In the genomic region with DNA sequence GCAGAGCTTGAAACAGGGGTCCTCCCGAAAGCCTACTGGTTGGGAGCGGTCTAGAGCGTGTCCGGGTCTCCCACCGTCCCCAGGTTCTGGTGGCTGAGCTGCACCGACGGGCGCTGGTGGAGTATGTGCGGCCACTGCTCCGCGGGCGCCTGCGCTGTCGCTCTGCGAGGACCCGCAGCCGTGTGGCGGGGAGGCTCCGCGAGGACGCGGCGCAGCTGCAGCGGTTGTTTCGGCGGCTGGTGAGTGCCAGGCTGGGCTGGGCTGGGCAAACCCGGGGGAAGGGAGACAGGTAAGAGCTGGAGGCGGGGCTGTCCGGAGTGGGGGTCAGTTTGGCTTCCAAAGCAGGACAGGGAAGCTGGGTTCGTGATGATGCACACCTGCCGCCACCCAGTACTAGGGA, we compare ENCODE assay signal across 10 mouse cellular contexts. TPM values are rescaled to one million over a fixed set of nuclear protein-coding genes. Genes with fewer than 3 reads are reported as not detected.
A peak's percentile ranks its signal among the peaks of the same experiment; 100 is the strongest.
DNase-seq lines count a peak whose midpoint lies in the region; ATAC-seq and TF ChIP-seq lines count a peak whose summit lies in the region.
"Had no signal": no experiment of that assay in that cellular context is flagged by ENCODE, and none has a peak within 500 bp of the region (broad histone marks: within the 10 kb centered on the region; RNA-seq: fewer than 3 reads in every experiment).

No protein-coding gene starts in this region.

- no peak overlapping the region for H3K9ac ChIP-seq in embryonic facial prominence, embryonic 14.5 days (ENCODE audit: low read depth, low read length)
- peak overlapping the region; percentile 47 for H3K9ac ChIP-seq in hindbrain, embryonic 14.5 days
- no peak overlapping the region for H3K9ac ChIP-seq in neural tube, embryonic 12.5 days

- peaks cover 53% of the 10 kb centered on the region for H3K27me3 ChIP-seq in embryonic facial prominence, embryonic 14.5 days (replicated peaks; ENCODE audit: control insufficient read depth, insufficient read depth, low read length)
- peaks cover 58% of the 10 kb centered on the region for H3K27me3 ChIP-seq in hindbrain, embryonic 14.5 days (ENCODE audit: control insufficient read depth, insufficient read depth, low read length)
- peaks cover 58% of the 10 kb centered on the region for H3K27me3 ChIP-seq in neural tube, embryonic 12.5 days (replicated peaks)

- peak overlapping the region; percentile 41 for H3K4me2 ChIP-seq in embryonic facial prominence, embryonic 14.5 days (ENCODE audit: low read depth, low read length)
- peak overlapping the region; percentile 47 for H3K4me2 ChIP-seq in hindbrain, embryonic 14.5 days (replicated peaks)
- H3K4me2 ChIP-seq in neural tube, embryonic 12.5 days (replicated peaks) = peak overlapping the region; percentile 49

- no peak for DNase-seq in left cerebral cortex, adult 2 months (ENCODE audit: extremely low spot score in 1 of 2, low spot score in 2 of 2)
- no peak for DNase-seq in left cerebral cortex, postnatal 25 days (ENCODE audit: low spot score in 2 of 2)
- no peak for DNase-seq in embryonic facial prominence, embryonic 14.5 days (ENCODE audit: low spot score)
- DNase-seq in hindbrain, embryonic 14.5 days (ENCODE audit: low spot score) = no peak
- no peak for DNase-seq in MN1 (ENCODE audit: low spot score)
- DNase-seq in urinary bladder, postnatal 14 days (ENCODE audit: low spot score) = no peak
- DNase-seq: cerebellum, postnatal 25 days; lung, adult 2 months; spleen, adult 18-20 months had no signal

- peak overlapping the region; percentile 31 for H3K4me3 ChIP-seq in left cerebral cortex, adult 2 months
- H3K4me3 ChIP-seq in embryonic facial prominence, embryonic 14.5 days (ENCODE audit: low read depth, low read length) = peak overlapping the region; percentile 20
- peak overlapping the region; percentile 24 for H3K4me3 ChIP-seq in hindbrain, embryonic 14.5 days (replicated peaks; ENCODE audit: low read length)
- H3K4me3 ChIP-seq in neural tube, embryonic 12.5 days = 0 out of 2 replicates have a peak overlapping the region, but pooled peaks have one; percentile 7

- no peaks in the 10 kb centered on the region for H3K36me3 ChIP-seq in embryonic facial prominence, embryonic 14.5 days (ENCODE audit: control insufficient read depth, insufficient read depth, low read length)
- H3K36me3 ChIP-seq in hindbrain, embryonic 14.5 days (replicated peaks; ENCODE audit: control insufficient read depth, insufficient read depth) = no peaks in the 10 kb centered on the region
- H3K36me3 ChIP-seq in neural tube, embryonic 12.5 days = no peaks in the 10 kb centered on the region

- H3K9me3 ChIP-seq in embryonic facial prominence, embryonic 14.5 days (ENCODE audit: control insufficient read depth, low read length) = no peaks in the 10 kb centered on the region
- no peaks in the 10 kb centered on the region for H3K9me3 ChIP-seq in hindbrain, embryonic 14.5 days (ENCODE audit: control insufficient read depth, low read length)
- no peaks in the 10 kb centered on the region for H3K9me3 ChIP-seq in neural tube, embryonic 12.5 days

- no peaks in the 10 kb centered on the region for H3K4me1 ChIP-seq in embryonic facial prominence, embryonic 14.5 days (ENCODE audit: control insufficient read depth, insufficient read depth, low read length)
- H3K4me1 ChIP-seq in hindbrain, embryonic 14.5 days (replicated peaks; ENCODE audit: control insufficient read depth, insufficient read depth, low read length) = peaks cover 11% of the 10 kb centered on the region; the same call in 1 of the 2 replicates
- peaks cover 12% of the 10 kb centered on the region for H3K4me1 ChIP-seq in neural tube, embryonic 12.5 days

- ATAC-seq in embryonic facial prominence, embryonic 14.5 days (ENCODE audit: low read depth) = no peak
- peak; percentile 59; the same call in 1 of the 2 replicates for ATAC-seq in hindbrain, embryonic 14.5 days (ENCODE audit: low FRiP score)
- ATAC-seq in neural tube, embryonic 12.5 days (ENCODE audit: low FRiP score, low read depth) = no peak

- no peak overlapping the region for H3K27ac ChIP-seq in left cerebral cortex, adult 2 months
- H3K27ac ChIP-seq in embryonic facial prominence, embryonic 14.5 days (replicated peaks; ENCODE audit: low read depth, low read length) = no peak overlapping the region
- H3K27ac ChIP-seq in hindbrain, embryonic 14.5 days = no peak overlapping the region
- no peak overlapping the region for H3K27ac ChIP-seq in neural tube, embryonic 12.5 days

- TF ChIP-seq CTCF in left cerebral cortex, adult 2 months (IDR thresholded peaks at IDR 0.05) = no peak

- 2% methylated on average over 21 of the region's 31 CpGs for WGBS in embryonic facial prominence, embryonic 14.5 days
- 8% methylated on average over 30 of the region's 31 CpGs for WGBS in hindbrain, embryonic 14.5 days
- 3% methylated on average over 31 of the region's 31 CpGs for WGBS in neural tube, embryonic 12.5 days

- intact Hi-C loops in left cerebral cortex, adult 2 months (cut with DNase I) = no loop called here
- intact Hi-C loops in left cerebral cortex, postnatal 25 days (cut with DNase I) = no loop called here

RNA-seq across cellular contexts. Expression of gene Bloc1s3, which starts 18.6 kb away (rescaled TPM):
- 1 to 10 TPM; 6.7 to 7.9 TPM for total RNA-seq in left cerebral cortex, adult 2 months (2021)
- total RNA-seq in left cerebral cortex, postnatal 25 days (2021) = 1 to 10 TPM; 6.7 to 7.4 TPM
- 0.74 and 0.93 TPM in 2 replicates for polyA plus RNA-seq in embryonic facial prominence, embryonic 14.5 days (2014; fragmentation: Nextera tagmentation; extraction: Ambion mirVana)
- 2.6 and 3.6 TPM in 2 replicates for polyA plus RNA-seq in hindbrain, embryonic 14.5 days (2014; fragmentation: Nextera tagmentation; extraction: Ambion mirVana)
- polyA plus RNA-seq in neural tube, embryonic 12.5 days (2016; fragmentation: Nextera tagmentation; extraction: Ambion mirVana) = 4.6 and 5.7 TPM in 2 replicates

RNA-seq across cellular contexts. Expression of gene Trappc6a, which starts 18.7 kb away (rescaled TPM):
- 10 to 100 TPM; 16.6 to 18.4 TPM for total RNA-seq in left cerebral cortex, adult 2 months (2021)
- 10 to 100 TPM; 18.4 to 18.8 TPM for total RNA-seq in left cerebral cortex, postnatal 25 days (2021)
- polyA plus RNA-seq in embryonic facial prominence, embryonic 14.5 days (2014; fragmentation: Nextera tagmentation; extraction: Ambion mirVana) = 61.8 and 67.3 TPM in 2 replicates
- 34.2 and 38.8 TPM in 2 replicates for polyA plus RNA-seq in hindbrain, embryonic 14.5 days (2014; fragmentation: Nextera tagmentation; extraction: Ambion mirVana)
- 50.6 and 51.0 TPM in 2 replicates for polyA plus RNA-seq in neural tube, embryonic 12.5 days (2016; fragmentation: Nextera tagmentation; extraction: Ambion mirVana)

RNA-seq across cellular contexts. Expression of gene Exoc3l2, which starts 26.4 kb away (rescaled TPM):
- total RNA-seq in left cerebral cortex, adult 2 months (2021) = under 1 TPM; 0.26 to 0.36 TPM
- total RNA-seq in left cerebral cortex, postnatal 25 days (2021) = under 1 TPM; 0.18 to 0.64 TPM
- 1.4 and 1.7 TPM in 2 replicates for polyA plus RNA-seq in embryonic facial prominence, embryonic 14.5 days (2014; fragmentation: Nextera tagmentation; extraction: Ambion mirVana)
- 0.79 and 0.87 TPM in 2 replicates for polyA plus RNA-seq in hindbrain, embryonic 14.5 days (2014; fragmentation: Nextera tagmentation; extraction: Ambion mirVana)
- polyA plus RNA-seq in neural tube, embryonic 12.5 days (2016; fragmentation: Nextera tagmentation; extraction: Ambion mirVana) = 1.2 and 1.6 TPM in 2 replicates

RNA-seq across cellular contexts. Expression of gene Nkpd1, which starts 28.1 kb away (rescaled TPM):
- under 1 TPM; 0.44 to 0.84 TPM for total RNA-seq in left cerebral cortex, adult 2 months (2021)
- total RNA-seq in left cerebral cortex, postnatal 25 days (2021) = under 1 TPM; 0.64 to 0.87 TPM
- polyA plus RNA-seq in embryonic facial prominence, embryonic 14.5 days (2014; fragmentation: Nextera tagmentation; extraction: Ambion mirVana) = 0.14 and 0.42 TPM in 2 replicates
- polyA plus RNA-seq in hindbrain, embryonic 14.5 days (2014; fragmentation: Nextera tagmentation; extraction: Ambion mirVana) = 0.98 and 1.1 TPM in 2 replicates
- polyA plus RNA-seq in neural tube, embryonic 12.5 days (2016; fragmentation: Nextera tagmentation; extraction: Ambion mirVana) = 0.11 and 0.19 TPM in 2 replicates

RNA-seq across cellular contexts. Expression of gene Mark4, which starts 30.9 kb away (rescaled TPM):
- 10 to 100 TPM; 79.1 to 79.5 TPM for total RNA-seq in left cerebral cortex, adult 2 months (2021)
- 10 to 100 TPM; 76.2 to 78.6 TPM for total RNA-seq in left cerebral cortex, postnatal 25 days (2021)
- polyA plus RNA-seq in embryonic facial prominence, embryonic 14.5 days (2014; fragmentation: Nextera tagmentation; extraction: Ambion mirVana) = 10.5 and 10.9 TPM in 2 replicates
- 19.2 and 20.4 TPM in 2 replicates for polyA plus RNA-seq in hindbrain, embryonic 14.5 days (2014; fragmentation: Nextera tagmentation; extraction: Ambion mirVana)
- 19.9 and 21.7 TPM in 2 replicates for polyA plus RNA-seq in neural tube, embryonic 12.5 days (2016; fragmentation: Nextera tagmentation; extraction: Ambion mirVana)
